Mouse (Mus musculus) lung, postnatal 0 days (tissue): Measurements from ENCODE around the gene St3gal5.

Experiments
- CTCF ChIP-seq: IDR thresholded peaks from 2 replicates; pipeline ENCODE4 v1.5.1; 2016; ENCODE audit warnings: antibody characterized with exemption, mild to moderate bottlenecking
- EP300 ChIP-seq: IDR thresholded peaks from 2 replicates; pipeline ENCODE4 v1.6.1; 2016; ENCODE audit warnings: antibody characterized with exemption, mild to moderate bottlenecking, control low read depth

DNA sequence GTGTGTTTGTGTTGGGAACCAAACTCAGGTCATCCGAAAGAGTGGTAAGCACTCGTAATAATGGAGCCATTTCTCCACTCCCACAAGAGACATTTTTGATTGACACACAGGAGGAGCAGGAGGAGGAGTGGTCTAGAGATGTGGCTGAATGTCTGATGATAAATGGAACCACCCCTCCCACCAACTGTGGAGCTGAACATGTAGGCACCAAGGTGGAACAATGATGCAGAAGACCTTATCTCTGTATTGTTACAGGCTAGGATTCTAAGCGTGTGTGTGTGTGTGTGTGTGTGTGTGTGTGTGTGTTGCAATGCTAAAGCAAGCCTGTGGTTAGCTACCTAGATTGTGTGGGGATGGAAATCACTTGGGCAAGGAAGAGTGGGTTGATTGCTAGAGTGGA is 13.2 kb downstream of the St3gal5 start:
- TF ChIP-seq CTCF (no peak), EP300 (no peak)
